Mouse (Mus musculus): Measurements from ENCODE around the gene Sh3bp2.

The Sh3bp2 gene

DNA sequence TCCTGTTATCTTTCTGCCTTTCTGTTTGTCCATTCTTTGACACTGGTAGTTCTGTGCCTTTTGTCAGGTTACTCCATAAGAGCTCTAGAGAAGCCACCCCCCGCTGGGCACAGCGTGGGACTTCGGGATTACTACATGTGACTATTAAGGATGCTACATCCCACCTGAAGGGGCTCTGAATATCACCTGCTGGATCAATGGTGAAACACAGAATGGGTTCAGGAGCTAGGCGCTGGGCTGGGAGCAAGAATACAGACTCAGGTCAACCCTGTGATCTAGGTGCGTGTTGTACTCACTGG lies 788 bp downstream of the Sh3bp2 start:
- DNase-seq (ENCODE audit: low spot score), result no peak

GRCm38 (mm10) chr5:34527352-34527751 lies 1.7 kb downstream of the Sh3bp2 start:
- no peak for DNase-seq (ENCODE audit: low spot score)

DNA sequence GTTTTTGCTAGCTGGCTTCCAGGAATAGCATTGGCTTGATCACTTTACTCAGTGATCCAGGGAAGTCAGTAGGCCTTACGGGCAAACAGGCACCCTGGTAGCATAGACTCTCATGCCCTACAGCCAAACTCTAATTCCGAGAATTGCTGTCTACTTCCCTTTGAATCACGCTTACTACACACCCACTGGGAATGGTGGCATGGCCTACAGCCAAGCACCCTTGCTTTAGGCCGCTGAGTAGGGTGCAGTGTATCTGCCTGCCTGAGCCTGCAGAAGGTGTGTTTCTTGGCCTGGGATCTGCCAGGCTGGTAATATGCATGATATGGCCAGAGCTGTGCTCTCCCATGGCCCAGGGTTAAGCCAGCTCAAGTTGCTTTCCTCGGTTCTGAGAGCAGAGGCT lies 3.1 kb downstream of the Sh3bp2 start:
- no peak for DNase-seq (ENCODE audit: low spot score)

DNA sequence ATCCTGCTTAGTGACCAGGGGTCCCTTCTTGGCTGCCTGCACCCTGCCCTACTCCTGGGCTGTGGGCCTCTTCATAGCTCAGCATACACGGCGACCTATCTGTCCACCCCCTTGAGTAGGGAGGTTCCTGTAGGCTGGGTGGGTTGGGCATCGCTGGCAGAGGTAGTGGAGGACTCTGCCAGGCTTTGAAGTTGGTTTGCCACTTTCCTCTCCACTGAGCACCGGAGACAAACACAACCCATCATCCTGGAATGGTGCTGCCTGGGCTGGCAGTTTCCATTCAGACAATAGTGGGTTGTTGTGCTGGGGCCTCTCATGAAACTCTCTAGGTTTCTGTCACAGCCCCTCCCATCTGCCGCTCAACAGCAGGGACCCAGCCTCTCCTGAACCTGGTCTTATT lies 4.5 kb downstream of the Sh3bp2 start:
- DNase-seq (ENCODE audit: low spot score), result no peak

- no peak for DNase-seq (ENCODE audit: low spot score)
Measured at GRCm38 (mm10) chr5:34530687-34531086, 5.0 kb downstream of the Sh3bp2 start.

- no peak for DNase-seq (ENCODE audit: low spot score)
Measured at GRCm38 (mm10) chr5:34533066-34533465, 7.4 kb downstream of the Sh3bp2 start.

DNA sequence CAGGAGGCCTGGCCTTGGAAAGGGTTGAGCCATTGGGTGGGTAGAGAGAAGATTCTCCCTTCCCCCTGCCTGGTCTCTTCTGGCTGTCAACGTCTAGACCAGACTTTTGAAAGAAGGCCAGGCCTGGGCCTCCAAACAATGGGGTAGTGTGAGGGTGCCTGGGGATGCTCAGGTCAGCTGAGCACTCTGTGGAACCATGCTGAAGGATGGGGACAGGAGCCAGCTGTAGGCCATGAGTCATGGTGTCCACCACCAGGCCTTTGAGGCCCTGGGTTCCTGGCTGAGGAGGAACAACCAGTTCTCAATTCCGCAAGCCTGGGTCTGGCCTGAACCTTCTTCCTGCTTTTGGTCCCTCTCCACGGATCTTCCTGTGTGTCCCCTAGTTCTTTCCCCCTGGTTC lies 8.2 kb downstream of the Sh3bp2 start:
- DNase-seq (ENCODE audit: low spot score), result peak; percentile 79

DNA sequence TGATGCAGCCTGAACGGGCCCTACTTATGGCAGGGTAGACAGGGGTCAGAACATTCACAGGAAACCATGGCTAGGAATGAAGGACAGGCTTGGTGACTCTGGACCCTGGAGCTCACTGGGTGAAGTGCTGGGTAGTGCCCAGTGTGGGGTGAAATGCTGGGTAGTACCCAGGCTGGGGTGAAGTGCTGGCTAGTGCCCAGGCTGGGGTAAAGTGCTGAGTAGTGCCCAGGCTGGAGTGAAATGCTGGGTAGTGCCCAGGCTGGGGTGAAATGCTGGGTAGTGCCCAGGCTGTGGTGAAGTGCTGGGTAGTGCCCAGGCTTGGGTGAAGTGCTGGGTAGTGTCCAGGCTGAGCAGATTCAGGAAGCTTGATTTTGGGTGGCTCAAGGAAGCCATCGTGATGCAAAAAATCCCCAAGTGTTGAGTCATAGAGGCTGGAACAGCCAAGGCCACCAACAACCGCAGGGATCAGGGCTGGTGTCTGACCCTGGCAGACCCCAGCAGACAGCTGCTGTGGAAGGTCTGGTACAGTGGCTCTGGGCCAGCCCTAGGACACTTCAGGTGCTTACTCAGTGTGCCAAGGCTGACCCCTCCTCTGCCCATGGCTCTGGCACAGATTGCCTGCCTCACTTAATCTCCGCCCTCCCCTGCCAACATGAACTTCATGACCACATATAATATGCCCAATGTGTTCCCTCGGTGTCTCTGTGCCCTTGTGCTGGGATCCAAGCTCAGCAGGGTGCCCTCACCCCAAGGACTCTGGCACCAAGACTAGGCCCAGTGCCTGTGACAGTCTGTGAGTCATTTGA lies 9.3 kb downstream of the Sh3bp2 start:
- DNase-seq (ENCODE audit: low spot score), result no peak

DNA sequence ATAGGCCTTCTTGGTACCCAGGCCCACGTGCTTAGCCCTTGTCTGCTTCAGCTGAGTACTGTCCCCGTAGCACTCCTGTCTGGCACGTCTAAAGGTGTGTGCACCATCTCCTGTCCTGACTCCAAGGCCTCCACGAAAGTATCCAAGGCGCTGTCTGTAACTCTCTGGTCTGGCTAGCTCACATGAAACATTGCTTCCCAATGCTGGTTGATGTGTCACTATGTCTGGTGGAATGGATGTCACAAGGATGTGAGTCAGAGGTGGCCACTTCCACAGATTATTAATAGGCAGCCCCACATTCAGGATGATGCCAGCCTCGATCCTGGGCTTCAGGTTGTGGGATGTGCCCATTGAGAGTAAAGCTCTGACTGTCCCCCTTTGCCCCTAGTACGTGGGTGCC lies 10.2 kb downstream of the Sh3bp2 start:
- DNase-seq (ENCODE audit: low spot score), result no peak

DNA sequence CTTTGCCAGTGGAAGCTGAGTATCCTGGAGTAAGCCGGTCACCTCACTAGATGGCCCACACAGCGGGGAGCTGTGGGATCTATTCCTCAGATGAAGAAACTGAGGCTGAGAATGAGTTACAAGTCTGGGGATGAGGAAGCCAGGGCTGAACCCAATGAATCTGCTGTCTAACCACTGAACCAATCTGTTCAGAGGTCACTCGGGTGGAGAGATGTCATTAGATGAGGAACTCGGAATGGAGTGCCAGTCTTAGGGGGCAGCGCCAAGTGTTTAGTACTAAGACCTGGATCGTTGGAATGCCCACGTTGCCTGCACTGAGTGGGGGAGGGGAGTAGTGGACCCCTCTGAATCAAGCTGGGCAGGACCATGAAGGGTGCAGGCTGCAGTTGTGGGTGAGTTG lies 12.4 kb downstream of the Sh3bp2 start:
- DNase-seq (ENCODE audit: low spot score), result no peak

DNA sequence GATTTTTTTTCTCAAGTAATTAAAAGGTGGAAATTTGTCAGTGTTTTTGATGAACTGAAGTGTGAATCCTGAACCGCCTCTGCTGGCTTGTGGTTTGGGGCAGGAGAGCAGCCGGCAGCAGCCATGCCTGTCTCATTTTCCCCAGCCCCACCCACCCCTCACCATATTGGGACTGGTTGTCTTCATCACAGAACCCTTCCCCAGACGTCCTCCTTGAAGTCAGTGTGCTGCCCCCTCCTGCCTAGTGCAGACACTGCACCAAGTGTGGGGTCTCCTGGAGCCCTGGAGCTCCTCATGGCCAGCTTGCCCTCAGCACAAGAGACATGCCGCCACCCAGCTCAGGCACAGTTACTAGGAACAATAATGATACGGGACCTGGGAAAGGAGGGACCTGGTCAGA lies 12.9 kb downstream of the Sh3bp2 start:
- no peak for DNase-seq (ENCODE audit: low spot score)

GRCm38 (mm10) chr5:34539121-34539520 lies 13.5 kb downstream of the Sh3bp2 start:
- no peak for DNase-seq (ENCODE audit: low spot score)

GRCm38 (mm10) chr5:34542166-34542565 lies 16.5 kb downstream of the Sh3bp2 start:
- no peak for DNase-seq (ENCODE audit: low spot score)

DNA sequence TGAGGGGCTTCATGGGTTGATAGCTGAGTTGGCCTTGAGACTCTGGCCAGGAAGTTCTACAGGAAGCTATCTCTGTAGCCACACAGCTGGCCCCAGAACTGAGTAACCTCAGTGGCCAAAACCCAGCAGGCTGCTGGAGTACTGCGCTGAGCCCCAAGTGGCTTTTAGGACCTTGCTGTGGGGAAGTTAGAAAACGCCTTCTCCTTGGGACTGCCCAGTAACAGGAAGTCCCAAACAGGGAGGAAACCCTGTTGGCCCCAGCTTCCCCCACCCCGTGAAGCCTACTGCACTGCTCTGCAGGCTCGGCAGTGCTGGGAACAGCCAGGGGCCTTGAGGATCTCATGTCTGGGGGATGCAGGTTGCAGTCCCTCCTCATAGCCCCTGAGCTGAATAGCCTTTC lies 17.5 kb downstream of the Sh3bp2 start:
- DNase-seq (ENCODE audit: low spot score), result no peak

GRCm38 (mm10) chr5:34547410-34547809 lies 21.8 kb downstream of the Sh3bp2 start:
- no peak for DNase-seq (ENCODE audit: low spot score)

DNA sequence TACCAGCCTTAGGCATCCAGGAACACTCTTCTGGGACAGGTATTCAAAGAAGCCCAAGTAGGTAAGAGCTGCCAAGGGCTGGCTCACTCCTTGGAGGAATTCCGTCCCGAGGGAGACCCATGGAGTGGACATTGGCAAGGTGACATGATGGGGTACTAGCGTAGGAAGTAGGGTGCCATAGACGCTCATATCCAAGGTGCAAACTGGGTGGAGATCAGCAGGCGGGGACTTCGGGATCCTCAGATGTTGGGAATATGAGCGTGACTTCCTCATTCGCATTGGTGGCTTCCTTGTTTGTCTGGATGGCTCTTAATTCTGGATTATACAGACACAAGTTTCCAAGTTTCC lies 23.5 kb downstream of the Sh3bp2 start:
- no peak for DNase-seq (ENCODE audit: low spot score)

- no peak for DNase-seq (ENCODE audit: low spot score)
Measured at GRCm38 (mm10) chr5:34549483-34550221, 24.0 kb downstream of the Sh3bp2 start.

- DNase-seq (ENCODE audit: low spot score), result no peak
Measured at GRCm38 (mm10) chr5:34550251-34550650, 24.6 kb downstream of the Sh3bp2 start.

DNA sequence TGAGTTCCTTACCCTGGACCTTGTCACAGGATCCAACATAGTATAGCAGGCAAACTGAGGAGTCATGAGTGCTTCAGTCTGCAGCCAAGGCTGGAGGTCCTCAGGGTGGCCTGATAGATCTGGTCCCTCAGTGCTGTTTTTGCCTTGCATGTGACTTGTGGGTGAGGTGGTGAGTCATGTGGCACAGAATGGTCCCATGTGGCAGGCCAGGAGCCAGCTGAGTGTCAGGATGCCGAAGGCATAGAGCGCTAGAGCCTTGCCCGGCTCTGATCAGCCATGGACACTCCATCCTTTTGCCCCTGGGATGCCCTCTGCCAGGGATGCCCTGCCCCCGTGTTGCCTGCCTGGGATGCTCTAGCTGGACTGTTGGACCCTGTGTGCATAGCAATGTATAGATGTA lies 26.2 kb downstream of the Sh3bp2 start:
- no peak for DNase-seq (ENCODE audit: low spot score)

DNA sequence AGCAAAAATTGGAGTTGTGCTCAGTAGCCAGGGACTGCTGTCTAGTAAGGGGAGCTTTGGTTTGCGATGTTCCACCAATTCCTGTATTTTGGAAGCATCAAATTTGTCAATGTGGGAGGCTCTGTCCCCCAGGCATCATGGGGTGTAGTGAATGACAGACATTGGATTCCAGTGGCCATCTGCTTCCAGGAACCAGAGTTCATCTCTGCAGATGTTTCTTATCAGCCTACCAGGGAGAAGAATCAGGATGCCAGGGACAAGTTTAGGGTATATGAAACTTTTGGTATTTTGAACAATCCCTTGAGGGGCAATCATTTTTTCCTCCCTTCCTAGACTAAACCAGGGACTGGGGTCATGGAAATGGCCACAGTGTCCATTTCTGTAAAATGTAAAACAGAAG lies 38.2 kb downstream of the Sh3bp2 start:
- DNase-seq (ENCODE audit: low spot score), result no peak

GRCm38 (mm10) chr5:34564291-34564690 lies 38.7 kb downstream of the Sh3bp2 start:
- DNase-seq (ENCODE audit: low spot score), result no peak

GRCm38 (mm10) chr5:34565545-34566283 lies 40.1 kb downstream of the Sh3bp2 start:
- DNase-seq (ENCODE audit: low spot score), result peak; percentile 85

- no peak for DNase-seq (ENCODE audit: low spot score)
Measured at GRCm38 (mm10) chr5:34571551-34571950, 45.9 kb downstream of the Sh3bp2 start.
